Mouse (Mus musculus) MEL (cell line): ENCODE results near the gene Rbfox2.

Experiments
- BHLHE40 ChIP-seq: IDR thresholded peaks from 2 replicates; pipeline ENCODE4 v1.6.1; 2012; ENCODE audit warnings: low read depth, mild to moderate bottlenecking, inconsistent platforms, low read length, improper control_type of control experiment, borderline replicate concordance
- CHD1 ChIP-seq: IDR thresholded peaks from 2 replicates; pipeline ENCODE4 v1.6.1; 2012; ENCODE audit warnings: low read depth, mild to moderate bottlenecking, inconsistent platforms, low read length, improper control_type of control experiment
- CHD2 ChIP-seq: IDR thresholded peaks from 2 replicates; pipeline ENCODE4 v1.6.1; 2011; ENCODE audit warnings: low read length, improper control_type of control experiment
- CTCF ChIP-seq, 3 experiments: IDR thresholded peaks in 2 of 3; conservative IDR thresholded peaks in 1 of 3; 2 replicates each; pipeline ENCODE4 v1.5.1; 2011 to 2012; ENCODE audit warnings: low read length in 3 of 3, low read depth in 2 of 3, mild to moderate bottlenecking in 2 of 3, improper control_type of control experiment in 1 of 3, inconsistent platforms in 1 of 3, mixed read lengths in 1 of 3, moderate library complexity in 1 of 3; ENCODE audit not compliant: control insufficient read depth in 1 of 3, insufficient read depth in 1 of 3, poor library complexity in 1 of 3, severe bottlenecking in 1 of 3
- GABPA ChIP-seq: IDR thresholded peaks from 2 replicates; pipeline ENCODE4 v1.6.1; 2012; ENCODE audit warnings: low read depth, mild to moderate bottlenecking, inconsistent platforms, low read length, improper control_type of control experiment, moderate library complexity
- GATA1 ChIP-seq: IDR thresholded peaks from 2 replicates; pipeline ENCODE4 v1.6.1; 2011; ENCODE audit warnings: low read depth, low read length, improper control_type of control experiment
- MAFK ChIP-seq: IDR thresholded peaks from 2 replicates; pipeline ENCODE4 v1.6.1; 2011; ENCODE audit warnings: low read depth, mild to moderate bottlenecking, low read length, improper control_type of control experiment, borderline replicate concordance
- MEF2A ChIP-seq: IDR thresholded peaks from 2 replicates; pipeline ENCODE4 v1.6.1; 2014; ENCODE audit warnings: low read depth, mild to moderate bottlenecking, inconsistent platforms, low read length, improper control_type of control experiment; ENCODE audit not compliant: poor library complexity, insufficient replicate concordance, severe bottlenecking; ENCODE audit errors: extremely low read depth
- NELFE ChIP-seq: IDR thresholded peaks from 2 replicates; pipeline ENCODE4 v1.6.1; 2011; ENCODE audit warnings: low read depth, low read length, improper control_type of control experiment
- POLR2A ChIP-seq, 2 experiments: IDR thresholded peaks; 2 replicates each; pipeline ENCODE4 v1.6.1; 2011 to 2012; ENCODE audit warnings: low read length in 2 of 2, mild to moderate bottlenecking in 2 of 2, control low read depth in 1 of 2, improper control_type of control experiment in 1 of 2, low read depth in 1 of 2, moderate library complexity in 1 of 2; ENCODE audit not compliant: control insufficient read depth in 1 of 2, insufficient read depth in 1 of 2, poor library complexity in 1 of 2
- POLR2AphosphoS5 ChIP-seq: IDR thresholded peaks from 2 replicates; pipeline ENCODE4 v1.6.1; 2012; ENCODE audit warnings: low read depth, borderline replicate concordance, mild to moderate bottlenecking, inconsistent platforms, low read length, moderate library complexity, mixed read lengths
- USF1 ChIP-seq: IDR thresholded peaks from 2 replicates; pipeline ENCODE4 v1.6.1; 2014; ENCODE audit warnings: low read depth, mild to moderate bottlenecking, inconsistent platforms, low read length, improper control_type of control experiment, moderate library complexity
- ZKSCAN1 ChIP-seq: IDR thresholded peaks from 2 replicates; pipeline ENCODE4 v1.6.1; 2012; ENCODE audit warnings: low read depth, mild to moderate bottlenecking, inconsistent platforms, low read length, improper control_type of control experiment, moderate library complexity

GRCm38 (mm10) chr15:77230144-77230543 lies 76.7 kb downstream of the Rbfox2 start:
- no peak for TF ChIP-seq ZKSCAN1
- no peak for TF ChIP-seq NELFE
- no peak for TF ChIP-seq CHD2
- no peak for TF ChIP-seq POLR2A (IDR thresholded peaks at IDR 0.05; ENCODE audit: control insufficient read depth in 1 of 2, insufficient read depth in 1 of 2, low read depth in 1 of 2, low read length in 2 of 2, poor library complexity in 1 of 2)
- TF ChIP-seq GATA1, result no peak
- no peak for TF ChIP-seq CTCF (IDR thresholded peaks at IDR 0.05 in 2 of 3, conservative IDR thresholded peaks at IDR 0.05 in 1 of 3; ENCODE audit: control insufficient read depth in 1 of 3, insufficient read depth in 1 of 3, low read depth in 2 of 3, low read length in 3 of 3, poor library complexity in 1 of 3, severe bottlenecking in 1 of 3)
- TF ChIP-seq CHD1, result no peak
- TF ChIP-seq POLR2AphosphoS5, result no peak
- TF ChIP-seq GABPA, result no peak
- TF ChIP-seq USF1, result no peak
- TF ChIP-seq BHLHE40, result no peak
- TF ChIP-seq MEF2A, result no peak
- no peak for TF ChIP-seq MAFK
